8 mouse cellular contexts compared by ENCODE assay signal in the genomic region with DNA sequence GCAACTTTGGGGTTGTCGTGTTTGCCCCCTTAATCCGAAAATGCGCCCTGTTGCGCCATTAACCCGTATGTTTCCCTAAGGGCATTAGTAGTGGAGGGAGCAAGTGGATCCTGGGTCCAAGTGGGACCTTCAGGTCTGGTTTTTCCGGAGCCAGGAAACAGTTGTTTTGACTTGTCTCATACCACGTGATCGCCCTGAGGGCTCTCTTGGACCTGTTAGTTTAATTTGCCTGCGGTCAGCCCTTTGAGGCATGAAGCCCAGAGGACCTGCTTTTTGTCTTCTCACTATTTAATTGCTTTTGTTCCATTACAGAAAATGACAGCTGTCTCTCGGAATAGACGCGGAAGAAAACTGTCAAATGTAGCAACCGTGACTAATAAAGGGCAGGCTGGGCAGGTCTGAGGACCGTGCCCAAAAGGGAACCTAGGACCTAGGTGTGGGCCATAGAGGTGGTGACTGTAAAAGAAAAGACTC. TPM values are rescaled to one million over a fixed set of nuclear protein-coding genes. Genes with fewer than 3 reads are reported as not detected.
A peak's percentile ranks its signal among the peaks of the same experiment; 100 is the strongest.
DNase-seq lines count a peak whose midpoint lies in the region; ATAC-seq and TF ChIP-seq lines count a peak whose summit lies in the region.

No protein-coding gene starts in this region.

- no peaks in the 10 kb centered on the region for H3K36me3 ChIP-seq in liver, adult 2 months (ENCODE audit: control insufficient read depth, insufficient read depth, low read length)
- no peaks in the 10 kb centered on the region for H3K36me3 ChIP-seq in limb, embryonic 11.5 days (ENCODE audit: control insufficient read depth, insufficient read depth, low read length)
- no peaks in the 10 kb centered on the region for H3K36me3 ChIP-seq in midbrain, embryonic 16.5 days (ENCODE audit: control insufficient read depth, insufficient read depth, low read length)

- peak; percentile 82 for DNase-seq in liver, adult 2 months (ENCODE audit: extremely low read depth, low read depth, low spot score)
- no peak for DNase-seq in liver
- DNase-seq in limb, embryonic 11.5 days (ENCODE audit: low spot score): no peak
- no peak for DNase-seq in right cerebral cortex, adult 2 months (ENCODE audit: low spot score in 2 of 2)
- no peak for DNase-seq in cerebellum, adult 11-12 months
- no peak for DNase-seq in frontal cortex, postnatal 14 days (ENCODE audit: low spot score in 2 of 2)

- peak overlapping the region; percentile 84 for H3K27ac ChIP-seq in liver, adult 2 months (replicated peaks; ENCODE audit: insufficient read depth, low read depth, low read length)
- H3K27ac ChIP-seq in embryonic fibroblast, embryonic 13.5 days (ENCODE audit: insufficient read depth, low read length): no peak overlapping the region
- H3K27ac ChIP-seq in limb, embryonic 11.5 days (replicated peaks; ENCODE audit: low read depth, low read length): no peak overlapping the region
- H3K27ac ChIP-seq in midbrain, embryonic 16.5 days (ENCODE audit: low read length): peak overlapping the region; percentile 83

- TF ChIP-seq CTCF in liver, adult 2 months (IDR thresholded peaks at IDR 0.05; ENCODE audit: low read depth, low read length): no peak
- no peak for TF ChIP-seq CTCF in embryonic fibroblast, embryonic 13.5 days (IDR thresholded peaks at IDR 0.05; ENCODE audit: borderline replicate concordance, insufficient read depth, low read length)

- TF ChIP-seq POLR2A in liver, adult 2 months (IDR thresholded peaks at IDR 0.05; ENCODE audit: extremely low read depth, insufficient read depth, low read length): no peak
- no peak for TF ChIP-seq POLR2A in embryonic fibroblast, embryonic 13.5 days (IDR thresholded peaks at IDR 0.05; ENCODE audit: low read depth, low read length)

- peak overlapping the region; percentile 82 for H3K4me2 ChIP-seq in limb, embryonic 11.5 days (ENCODE audit: low read depth, severe bottlenecking)
- H3K4me2 ChIP-seq in midbrain, embryonic 16.5 days (ENCODE audit: low read length): peak overlapping the region; percentile 73

- peaks cover 27% of the 10 kb centered on the region for H3K79me2 ChIP-seq in liver, adult 2 months (ENCODE audit: control insufficient read depth, insufficient read depth, low read length)

- peaks cover 2% of the 10 kb centered on the region for H3K4me1 ChIP-seq in liver, adult 2 months (ENCODE audit: control insufficient read depth, insufficient read depth, low read length)
- H3K4me1 ChIP-seq in embryonic fibroblast, embryonic 13.5 days (ENCODE audit: control insufficient read depth, insufficient read depth, low read length): peaks cover 2% of the 10 kb centered on the region; the same call in 1 of the 2 replicates
- no peaks in the 10 kb centered on the region for H3K4me1 ChIP-seq in limb, embryonic 11.5 days (ENCODE audit: control insufficient read depth, insufficient read depth, low read length)
- H3K4me1 ChIP-seq in midbrain, embryonic 16.5 days (ENCODE audit: control insufficient read depth, insufficient read depth, low read length): peaks cover 18% of the 10 kb centered on the region

- H3K4me3 ChIP-seq in liver, adult 2 months (ENCODE audit: insufficient read depth, low read depth, low read length): peak overlapping the region; percentile 48
- H3K4me3 ChIP-seq in embryonic fibroblast, embryonic 13.5 days (ENCODE audit: insufficient read depth, low read length): peak overlapping the region; percentile 55
- H3K4me3 ChIP-seq in limb, embryonic 11.5 days (ENCODE audit: low read depth, low read length): peak overlapping the region; percentile 59
- H3K4me3 ChIP-seq in midbrain, embryonic 16.5 days (ENCODE audit: low read depth, low read length): peak overlapping the region; percentile 64

- H3K9me3 ChIP-seq in limb, embryonic 11.5 days (ENCODE audit: control insufficient read depth, low read length): no peaks in the 10 kb centered on the region
- no peaks in the 10 kb centered on the region for H3K9me3 ChIP-seq in midbrain, embryonic 16.5 days (replicated peaks; ENCODE audit: control insufficient read depth, low read length, poor library complexity, severe bottlenecking)

- 3% methylated on average over 14 of the region's 14 CpGs for WGBS in liver, adult 2 months
- WGBS in limb, embryonic 11.5 days: 2% methylated on average over 14 of the region's 14 CpGs
- WGBS in midbrain, embryonic 16.5 days: 2% methylated on average over 14 of the region's 14 CpGs

- no peaks in the 10 kb centered on the region for H3K27me3 ChIP-seq in liver, adult 2 months (ENCODE audit: control insufficient read depth, insufficient read depth, low read length)
- H3K27me3 ChIP-seq in limb, embryonic 11.5 days (ENCODE audit: control insufficient read depth, insufficient read depth, low read length): no peaks in the 10 kb centered on the region
- H3K27me3 ChIP-seq in midbrain, embryonic 16.5 days (ENCODE audit: control insufficient read depth, insufficient read depth, low read depth, low read length): no peaks in the 10 kb centered on the region

- peak; percentile 38; the same call in 1 of the 2 replicates for ATAC-seq in limb, embryonic 11.5 days (ENCODE audit: insufficient number of reproducible peaks, low FRiP score, low TSS enrichment, low read depth)
- ATAC-seq in midbrain, embryonic 16.5 days: peak; percentile 52; the same call in 1 of the 2 replicates

- peak overlapping the region; percentile 70 for H3K9ac ChIP-seq in liver, adult 2 months (ENCODE audit: low read depth, low read length)
- H3K9ac ChIP-seq in limb, embryonic 11.5 days (ENCODE audit: low read length): peak overlapping the region; percentile 69; the same call in 1 of the 2 replicates
- peak overlapping the region; percentile 70 for H3K9ac ChIP-seq in midbrain, embryonic 16.5 days (ENCODE audit: low read depth, low read length)

RNA-seq across cellular contexts. Expression of a gene that starts 0.5 kb away (rescaled TPM):
- 3.5 and 6.0 TPM in 2 replicates for total RNA-seq in liver, adult 2 months (2014; rRNA removed)
- 8.0 and 9.8 TPM in 2 replicates for polyA plus RNA-seq in liver, adult 2 months (2012; rRNA removed)
- polyA plus RNA-seq in embryonic fibroblast, embryonic 13.5 days (2011; ENCODE audit: insufficient read length, low read depth, missing spikeins): 8.3 and 9.0 TPM in 2 replicates
- polyA plus RNA-seq in limb, embryonic 11.5 days (2014; fragmentation: Nextera tagmentation; extraction: Ambion mirVana): 7.9 and 8.9 TPM in 2 replicates
- 8.9 and 9.6 TPM in 2 replicates for polyA plus RNA-seq in midbrain, embryonic 16.5 days (2015; fragmentation: Nextera tagmentation; extraction: Ambion mirVana)

RNA-seq across cellular contexts. Expression of a gene that starts 49.5 kb away (rescaled TPM):
- 0.55 and 1.2 TPM in 2 replicates for total RNA-seq in liver, adult 2 months (2014; rRNA removed)
- polyA plus RNA-seq in liver, adult 2 months (2012; rRNA removed): 1.6 and 3.0 TPM in 2 replicates
- 2.0 and 4.5 TPM in 2 replicates for polyA plus RNA-seq in embryonic fibroblast, embryonic 13.5 days (2011; ENCODE audit: insufficient read length, low read depth, missing spikeins)
- polyA plus RNA-seq in limb, embryonic 11.5 days (2014; fragmentation: Nextera tagmentation; extraction: Ambion mirVana): 4.7 TPM in 2 replicates
- polyA plus RNA-seq in midbrain, embryonic 16.5 days (2015; fragmentation: Nextera tagmentation; extraction: Ambion mirVana): 3.8 and 4.4 TPM in 2 replicates

Comparison
In these comparisons a context has a peak if more than half of its experiments do, and no peak if none do; other contexts are left out.
1. H3K27ac ChIP-seq: peak in liver, adult 2 months (single experiment) and midbrain, embryonic 16.5 days (single experiment); none in embryonic fibroblast, embryonic 13.5 days (single experiment) and limb, embryonic 11.5 days (single experiment).
2. Peak in every context shown above with its lines, with median percentiles within 50 percentile points of each other: H3K4me3 ChIP-seq and H3K9ac ChIP-seq.